18 mouse cellular contexts compared by ENCODE assay signal in genomic region chr3:49893945-49894344, GRCm38 (mm10).
"Had no signal": no experiment of that assay in that cellular context is flagged by ENCODE, and none has a peak within 500 bp of the region (broad histone marks: within the 10 kb centered on the region; RNA-seq: fewer than 3 reads in every experiment).

No protein-coding gene starts in this region.

- H3K9me3 ChIP-seq: kidney, embryonic 15.5 days; limb, embryonic 12.5 days; limb, embryonic 15.5 days; neural tube, embryonic 15.5 days had no signal

- H3K27ac ChIP-seq: kidney, embryonic 15.5 days; limb, embryonic 12.5 days; limb, embryonic 15.5 days; liver, embryonic 14.5 days; macrophage; neural tube, embryonic 12.5 days; neural tube, embryonic 15.5 days had no signal

- DNase-seq: kidney, adult 8-10 months; kidney, postnatal 10 days; kidney, postnatal 36 days; left cerebral cortex, postnatal 4 days; liver, postnatal 0 days; lung, embryonic 14.5 days; thymus, adult 2 months; thymus, postnatal 14 days; thymus, postnatal 4 days had no signal

- ATAC-seq: liver, postnatal 0 days; lung, postnatal 0 days had no signal

- H3K4me3 ChIP-seq: kidney, embryonic 15.5 days; limb, embryonic 12.5 days; limb, embryonic 15.5 days; neural tube, embryonic 12.5 days; neural tube, embryonic 15.5 days had no signal

- H3K27me3 ChIP-seq: kidney, embryonic 15.5 days; limb, embryonic 12.5 days; limb, embryonic 15.5 days; neural tube, embryonic 12.5 days; neural tube, embryonic 15.5 days had no signal

- H3K9ac ChIP-seq: kidney, embryonic 15.5 days; limb, embryonic 12.5 days; limb, embryonic 15.5 days; liver, embryonic 14.5 days; liver, postnatal 0 days; lung, embryonic 14.5 days; neural tube, embryonic 12.5 days; neural tube, embryonic 15.5 days had no signal

- H3K36me3 ChIP-seq: kidney, embryonic 15.5 days; limb, embryonic 12.5 days; limb, embryonic 15.5 days; neural tube, embryonic 12.5 days; neural tube, embryonic 15.5 days had no signal

- H3K4me1 ChIP-seq: kidney, embryonic 15.5 days; limb, embryonic 15.5 days; neural tube, embryonic 12.5 days; neural tube, embryonic 15.5 days had no signal

- H3K4me2 ChIP-seq: kidney, embryonic 15.5 days; limb, embryonic 12.5 days; limb, embryonic 15.5 days; liver, embryonic 11.5 days; lung, embryonic 14.5 days; neural tube, embryonic 12.5 days; neural tube, embryonic 15.5 days had no signal
